Mouse (Mus musculus) hindbrain, embryonic 12.5 days (tissue): ENCODE results near the gene 2310034C09Rik. TPM values are rescaled to one million over a fixed set of nuclear protein-coding genes. Genes with fewer than 3 reads are reported as not detected.

Experiments
- polyA plus RNA-seq: library from polyadenylated mRNA; unstranded; fragments of >200 nt; fragmentation: Nextera tagmentation; extraction: Ambion mirVana; gene quantifications from 2 replicates; pipeline ENCODE4 v1.2.1, GENCODE M21; 2016

Gene 2310034C09Rik
- polyA plus RNA-seq, 1 experiment from 2014 or later = not detected

Other genes starting within 250 kb of the 2310034C09Rik start
- 1.6 and 2.9 TPM in 2 replicates for gene Cldn8, start 195.7 kb upstream of the 2310034C09Rik start, polyA plus RNA-seq
- not detected in 2 replicates for gene Krtap24-1, start 146.6 kb upstream of the 2310034C09Rik start, polyA plus RNA-seq
- not detected in 2 replicates for gene 2310079G19Rik, start 131.2 kb upstream of the 2310034C09Rik start, polyA plus RNA-seq
- gene Krtap26-1, start 111.1 kb upstream of the 2310034C09Rik start, polyA plus RNA-seq = not detected in 2 replicates
- not detected in 2 replicates for gene Krtap27-1, start 87.2 kb upstream of the 2310034C09Rik start, polyA plus RNA-seq
- not detected in 2 replicates for gene 2310061N02Rik, start 50.9 kb upstream of the 2310034C09Rik start, polyA plus RNA-seq
- gene Krtap13-1, start 30.0 kb upstream of the 2310034C09Rik start, polyA plus RNA-seq = not detected in 2 replicates
- not detected in 2 replicates for gene Krtap13, start 7.2 kb upstream of the 2310034C09Rik start, polyA plus RNA-seq
- gene 2310057N15Rik, start 15.4 kb downstream of the 2310034C09Rik start, polyA plus RNA-seq = not detected in 2 replicates
- not detected in 2 replicates for gene Gm5965, start 19.0 kb downstream of the 2310034C09Rik start, polyA plus RNA-seq
- not detected in 2 replicates for gene Gm20741, start 53.4 kb downstream of the 2310034C09Rik start, polyA plus RNA-seq
- not detected in 2 replicates for gene Krtap15, start 61.4 kb downstream of the 2310034C09Rik start, polyA plus RNA-seq
- not detected in 2 replicates for gene Krtap14, start 67.3 kb downstream of the 2310034C09Rik start, polyA plus RNA-seq
- gene Krtap19-1, start 110.6 kb downstream of the 2310034C09Rik start, polyA plus RNA-seq = not detected in 2 replicates
- not detected in 2 replicates for gene Krtap19-2, start 115.4 kb downstream of the 2310034C09Rik start, polyA plus RNA-seq
- not detected in 2 replicates for gene Krtap19-3, start 119.2 kb downstream of the 2310034C09Rik start, polyA plus RNA-seq
- not detected in 2 replicates for gene Krtap19-4, start 126.2 kb downstream of the 2310034C09Rik start, polyA plus RNA-seq
- not detected in 2 replicates for gene Krtap19-5, start 137.6 kb downstream of the 2310034C09Rik start, polyA plus RNA-seq
- not detected in 2 replicates for gene Krtap19-9b, start 173.4 kb downstream of the 2310034C09Rik start, polyA plus RNA-seq
- not detected in 2 replicates for gene Krtap16-3, start 204.0 kb downstream of the 2310034C09Rik start, polyA plus RNA-seq